Mouse (Mus musculus) bone marrow macrophage, adult 2 months (primary cell): ENCODE results near the gene Cenpt. TPM values are rescaled to one million over a fixed set of nuclear protein-coding genes. Genes with fewer than 3 reads are reported as not detected.

Experiments used
- H3K27ac ChIP-seq: 2 replicates; pipeline ENCODE4 v1.5.1; 2012; ENCODE audit warnings: low read depth, low read length; ENCODE audit not compliant: insufficient read depth
- H3K4me1 ChIP-seq: 2 replicates; pipeline ENCODE4 v1.6.1; 2012; ENCODE audit warnings: low read length; ENCODE audit not compliant: control insufficient read depth, insufficient read depth
- H3K4me3 ChIP-seq: 2 replicates; pipeline ENCODE4 v1.5.1; 2012; ENCODE audit warnings: mild to moderate bottlenecking, low read length, moderate library complexity; ENCODE audit not compliant: insufficient read depth
- CTCF ChIP-seq: IDR thresholded peaks from 2 replicates; pipeline ENCODE4 v1.5.1; 2012; ENCODE audit warnings: low read depth, mild to moderate bottlenecking, low read length, moderate library complexity
- POLR2A ChIP-seq: IDR thresholded peaks from 2 replicates; pipeline ENCODE4 v1.6.1; 2012; ENCODE audit warnings: mild to moderate bottlenecking, low read depth, low read length, borderline replicate concordance
- polyA plus RNA-seq: library from polyadenylated mRNA; stranded (reverse); fragments of >200 nt; gene quantifications from 2 replicates; pipeline ENCODE4 v1.2.4, GENCODE M21; 2012; ENCODE audit not compliant: missing spikeins, insufficient read depth, insufficient read length

The Cenpt gene
- polyA plus RNA-seq, 1 experiment: 17.1 TPM

DNA sequence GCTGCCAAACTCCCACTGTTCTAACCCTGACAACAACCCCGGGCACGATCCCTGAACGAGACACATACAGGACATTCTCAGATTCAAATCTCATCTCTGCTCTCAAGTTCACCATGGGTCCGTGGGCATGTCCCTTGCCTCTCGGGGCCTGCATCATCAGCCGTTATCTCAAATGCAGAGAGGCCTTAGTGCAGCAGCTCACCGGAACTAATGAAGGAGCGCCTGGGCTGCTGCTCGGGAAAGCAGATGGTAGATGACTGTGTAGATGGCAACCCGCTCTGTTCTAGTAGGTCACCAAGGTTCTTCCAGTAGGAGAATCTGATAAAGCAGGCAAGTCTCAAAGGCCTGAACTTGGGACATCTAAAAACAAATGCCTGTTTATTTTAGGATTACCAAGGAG lies 42.0 kb downstream of the Cenpt start:
- H3K4me1 ChIP-seq: peaks cover 41% of the 10 kb centered on the region
- no peak overlapping the region for H3K27ac ChIP-seq
- TF ChIP-seq CTCF (no peak), POLR2A (no peak)
- H3K4me3 ChIP-seq: no peak overlapping the region

DNA sequence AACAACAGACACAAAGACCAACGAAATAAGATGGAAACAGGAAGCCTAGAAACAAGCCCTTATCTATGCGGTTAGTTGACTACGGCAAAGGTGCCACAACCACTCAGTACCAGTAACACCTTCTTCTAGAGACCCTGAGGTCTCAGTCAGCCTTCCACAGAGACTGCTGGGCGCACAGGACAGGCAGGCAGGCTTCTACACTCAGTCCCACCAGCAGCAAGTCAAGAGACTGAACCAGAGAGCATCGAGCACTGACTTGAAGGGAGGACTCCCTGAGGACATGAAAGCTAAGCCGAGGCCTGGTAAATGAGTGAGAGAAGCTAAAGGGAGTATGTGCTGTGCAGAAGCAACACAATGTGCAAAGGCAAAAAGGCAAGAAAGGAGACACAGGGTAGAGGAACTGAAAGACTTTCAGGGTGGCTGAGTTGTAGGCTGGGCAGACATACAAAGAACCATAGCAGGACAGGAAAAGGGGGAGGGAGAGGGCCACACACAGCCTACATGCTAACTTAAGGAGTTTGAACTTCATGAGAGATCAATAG lies 42.8 kb downstream of the Cenpt start:
- Histone ChIP-seq H3K4me3 (no peak overlapping the region), H3K27ac (no peak overlapping the region), H3K4me1 (peaks cover 47% of the 10 kb centered on the region)
- TF ChIP-seq CTCF (no peak), POLR2A (no peak)

DNA sequence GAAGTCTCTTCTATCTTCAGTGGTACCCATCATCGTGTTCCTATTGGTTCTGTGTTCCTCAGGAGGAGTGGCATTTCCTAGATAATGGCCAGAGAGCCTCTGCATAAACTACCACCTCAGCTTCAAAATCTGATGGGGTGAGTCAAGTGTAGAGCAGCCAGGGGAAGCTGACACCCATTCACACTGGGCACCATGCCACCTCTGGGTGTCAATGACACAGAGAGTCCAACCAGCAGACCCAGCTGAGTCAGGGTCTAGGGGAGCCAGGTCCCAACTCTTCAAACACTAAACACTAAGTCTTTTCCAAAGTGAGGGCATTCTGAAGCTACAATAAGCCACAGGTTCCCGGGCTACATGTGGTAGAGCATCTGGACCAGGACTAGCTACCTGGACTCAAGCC lies 44.6 kb downstream of the Cenpt start:
- H3K4me1 ChIP-seq: peaks cover 46% of the 10 kb centered on the region
- no peak overlapping the region for H3K27ac ChIP-seq
- no peak overlapping the region for H3K4me3 ChIP-seq
- TF ChIP-seq CTCF (no peak), POLR2A (no peak)

DNA sequence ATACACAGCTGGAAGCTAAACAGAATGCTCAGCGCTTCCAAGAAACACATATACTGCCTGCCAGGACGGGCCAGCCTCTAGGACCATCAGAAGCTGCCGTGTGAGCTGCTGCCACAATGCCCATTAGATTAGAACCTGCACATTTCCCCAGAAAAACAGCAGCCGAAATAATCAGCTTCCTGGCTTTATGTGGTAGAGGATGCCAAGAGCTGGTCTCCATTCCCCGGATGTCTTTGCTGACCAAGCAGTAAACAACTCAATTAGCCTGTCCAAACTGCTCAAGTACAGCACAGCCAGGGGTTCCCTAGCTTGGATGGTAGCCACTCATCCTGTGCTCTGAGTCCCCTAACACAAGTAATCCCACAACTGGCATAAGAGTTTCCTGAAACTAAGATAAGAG lies 45.3 kb downstream of the Cenpt start:
- no peak overlapping the region for H3K4me3 ChIP-seq
- H3K4me1 ChIP-seq: peaks cover 46% of the 10 kb centered on the region
- no peak overlapping the region for H3K27ac ChIP-seq
- TF ChIP-seq POLR2A (no peak), CTCF (no peak)

DNA sequence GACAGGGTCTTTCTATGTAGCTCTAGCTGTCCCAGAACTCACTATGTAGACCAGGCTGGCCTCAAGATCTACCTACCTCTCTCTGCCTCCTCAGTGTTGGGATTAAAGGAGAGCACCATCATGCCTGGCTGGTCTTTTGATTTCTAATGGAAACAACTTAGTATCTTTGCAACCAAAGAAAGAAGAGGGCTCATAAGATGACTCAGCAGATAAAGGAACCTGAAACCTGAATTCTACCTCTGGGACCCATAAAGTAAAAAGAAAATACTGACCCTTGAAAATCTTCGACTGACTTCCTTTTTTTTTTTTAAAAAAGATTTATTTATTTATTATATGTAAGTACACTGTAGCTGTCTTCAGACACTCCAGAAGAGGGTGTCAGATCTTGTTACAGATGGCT lies 47.1 kb downstream of the Cenpt start:
- H3K4me3 ChIP-seq: no peak overlapping the region
- peaks cover 38% of the 10 kb centered on the region for H3K4me1 ChIP-seq
- TF ChIP-seq POLR2A: no peak
- TF ChIP-seq CTCF: no peak
- no peak overlapping the region for H3K27ac ChIP-seq

DNA sequence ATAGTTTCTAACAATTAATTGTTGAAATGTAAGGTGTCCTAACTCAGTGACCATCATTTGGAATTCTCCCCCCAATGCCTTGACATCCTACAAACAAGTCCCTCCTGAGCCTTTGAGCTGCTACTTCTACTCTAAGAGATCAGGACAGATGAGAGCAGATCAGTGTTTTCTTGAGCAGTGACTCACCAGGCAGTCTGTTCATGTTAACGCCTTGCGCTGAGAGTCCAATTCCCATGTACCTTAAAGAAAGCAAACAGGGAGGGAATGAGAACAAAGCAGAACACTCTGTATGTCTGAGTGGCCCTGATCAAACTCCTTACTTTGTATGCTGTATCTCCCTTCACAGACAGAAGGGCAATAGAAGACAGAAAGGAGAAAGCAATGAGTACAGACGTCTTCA lies 47.7 kb downstream of the Cenpt start:
- H3K4me3 ChIP-seq: no peak overlapping the region
- no peak for TF ChIP-seq CTCF
- TF ChIP-seq POLR2A: no peak
- peaks cover 33% of the 10 kb centered on the region for H3K4me1 ChIP-seq
- 0 out of 2 replicates have a peak overlapping the region, but pooled peaks have one; percentile 0 for H3K27ac ChIP-seq

DNA sequence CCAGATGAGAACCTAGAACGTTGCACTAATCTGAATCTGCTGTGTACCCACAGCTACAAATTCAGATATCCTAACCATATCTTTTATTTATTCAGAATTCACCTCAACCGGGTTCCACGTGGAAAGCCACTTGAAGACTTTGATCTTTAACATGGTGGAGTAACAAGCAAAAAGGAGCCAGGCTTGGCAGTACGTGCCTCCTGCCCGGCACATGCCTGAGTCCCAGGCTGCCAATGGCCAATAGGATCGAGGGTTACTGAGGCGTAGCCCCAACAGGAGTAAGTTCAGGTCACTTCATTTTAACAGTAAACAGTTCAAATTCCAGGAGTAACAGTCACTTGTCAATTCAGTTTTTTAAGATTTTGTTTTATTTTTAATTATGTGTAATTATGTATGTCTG lies 48.3 kb downstream of the Cenpt start:
- H3K27ac ChIP-seq: no peak overlapping the region
- peaks cover 33% of the 10 kb centered on the region for H3K4me1 ChIP-seq
- H3K4me3 ChIP-seq: no peak overlapping the region
- TF ChIP-seq CTCF (no peak), POLR2A (no peak)

DNA sequence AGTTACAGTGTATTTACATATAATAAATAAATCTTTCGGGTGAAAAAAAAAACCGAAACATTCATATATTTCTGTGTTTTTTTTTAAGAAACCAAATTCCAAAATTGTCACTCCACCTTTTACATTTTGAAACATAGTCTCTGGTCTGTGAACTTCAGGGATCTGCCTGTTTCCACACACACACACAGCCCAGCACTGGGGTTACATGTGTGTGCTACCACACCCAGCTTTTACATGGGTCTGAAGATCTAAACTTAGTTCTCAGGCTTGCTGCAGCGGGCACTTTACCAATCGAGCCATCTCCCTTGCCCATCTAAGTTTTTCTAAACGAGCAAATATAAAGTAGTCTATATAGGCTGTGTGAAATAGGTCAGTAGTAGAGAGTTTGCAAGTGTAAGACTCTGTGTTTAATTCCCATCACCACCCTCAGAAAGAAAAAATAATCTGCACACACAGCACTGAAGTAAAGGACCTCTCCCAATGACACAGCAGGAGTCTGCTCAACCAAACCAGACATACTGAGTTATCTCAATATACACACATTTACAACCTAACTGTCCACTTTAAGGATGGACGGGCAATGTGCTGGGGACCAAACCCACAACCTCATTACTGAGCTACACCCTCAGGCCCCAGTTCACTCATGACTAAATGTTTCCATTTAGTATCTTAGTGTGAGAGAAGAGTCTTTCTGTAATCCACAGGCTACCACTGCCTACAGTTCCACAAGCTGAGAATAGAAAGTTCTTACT lies 51.7 kb downstream of the Cenpt start:
- Histone ChIP-seq H3K27ac (no peak overlapping the region), H3K4me1 (peaks cover 22% of the 10 kb centered on the region), H3K4me3 (no peak overlapping the region)
- TF ChIP-seq CTCF: no peak
- TF ChIP-seq POLR2A: no peak

DNA sequence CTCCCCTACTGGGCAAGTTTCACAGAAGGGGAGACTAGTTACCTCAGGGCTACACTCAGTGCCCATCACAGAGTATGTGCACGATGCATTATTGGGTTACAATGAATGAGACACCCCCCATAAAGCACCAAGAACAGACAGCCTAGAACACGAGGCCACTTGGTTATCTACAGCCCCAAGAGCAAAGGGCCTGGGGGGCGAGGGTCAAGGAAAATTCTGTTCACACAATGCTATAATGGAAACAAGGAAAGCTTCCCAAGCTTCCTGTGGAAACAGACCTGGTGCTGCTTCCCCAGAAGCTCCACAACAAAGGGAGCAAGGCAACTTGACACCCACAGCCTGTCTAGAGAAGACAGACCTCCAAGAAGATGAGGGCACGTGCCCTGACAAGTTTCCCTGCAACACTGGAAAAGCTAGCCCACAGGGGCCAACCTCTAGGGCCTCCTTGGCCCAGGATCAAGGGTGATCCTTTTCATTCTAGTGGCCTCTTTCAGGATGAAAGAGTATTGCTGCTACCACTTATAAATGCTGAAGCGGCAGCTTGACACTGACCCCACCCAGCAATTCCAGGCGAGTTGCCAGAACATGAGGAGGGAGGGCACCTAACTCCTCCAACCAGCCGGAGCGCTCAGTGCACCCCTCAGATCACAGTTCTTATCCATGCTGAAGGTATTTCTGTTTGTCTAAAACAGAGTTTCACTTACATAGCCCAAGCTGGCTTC lies 53.8 kb downstream of the Cenpt start:
- TF ChIP-seq POLR2A (no peak), CTCF (no peak)
- Histone ChIP-seq H3K4me1 (peaks cover 17% of the 10 kb centered on the region), H3K27ac (no peak overlapping the region), H3K4me3 (no peak overlapping the region)

DNA sequence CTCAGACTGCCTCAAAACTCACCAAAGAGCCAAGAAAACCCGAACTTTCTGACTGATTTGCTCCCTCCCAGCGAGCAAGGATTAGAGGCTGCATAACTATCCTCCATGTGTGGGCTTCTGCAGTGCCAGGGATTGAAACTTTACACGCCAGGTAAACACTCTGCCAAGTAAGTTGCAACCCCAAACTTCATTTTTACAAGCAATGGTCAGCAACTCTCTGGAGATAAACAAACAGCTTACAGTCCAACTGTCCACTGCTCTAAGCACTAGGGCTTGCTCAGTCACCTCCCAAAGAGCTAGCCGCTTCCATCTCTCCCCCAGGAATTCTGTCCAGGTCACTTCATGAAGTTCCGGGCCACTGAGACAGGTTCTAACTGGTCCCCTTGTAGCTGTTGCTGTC lies 54.7 kb downstream of the Cenpt start:
- Histone ChIP-seq H3K27ac (no peak overlapping the region), H3K4me1 (peaks cover 17% of the 10 kb centered on the region), H3K4me3 (no peak overlapping the region)
- no peak for TF ChIP-seq CTCF
- no peak for TF ChIP-seq POLR2A
